Mouse (Mus musculus): Measurements from ENCODE around the gene Rpp30.

Gene Rpp30

GRCm38 (mm10) chr19:36131990-36132389, 48.5 kb downstream of the Rpp30 start:
- Histone ChIP-seq H3K9me3 (ENCODE audit: low read length) (no peaks in the 10 kb centered on the region), H3K4me3 (replicated peaks; ENCODE audit: low read length) (no peak overlapping the region), H3K36me3 (ENCODE audit: insufficient read depth, low read length) (no peaks in the 10 kb centered on the region), H3K27me3 (ENCODE audit: insufficient read depth, low read length) (0 out of 2 replicates have a peak, but pooled peaks cover 3% of the 10 kb centered on the region), H3K4me1 (replicated peaks; ENCODE audit: low read depth, low read length) (peaks cover 11% of the 10 kb centered on the region)
- TF ChIP-seq NANOG (IDR thresholded peaks at IDR 0.05; ENCODE audit: borderline replicate concordance, low read length) = no peak
- TF ChIP-seq POU5F1 (IDR thresholded peaks at IDR 0.05; ENCODE audit: borderline replicate concordance, low read length) = no peak
- TF ChIP-seq CTCF (conservative IDR thresholded peaks at IDR 0.05; ENCODE audit: low read length) = no peak

- Histone ChIP-seq H3K9me3 (ENCODE audit: low read length) (no peaks in the 10 kb centered on the region), H3K27me3 (ENCODE audit: insufficient read depth, low read length) (no peaks in the 10 kb centered on the region), H3K36me3 (ENCODE audit: insufficient read depth, low read length) (no peaks in the 10 kb centered on the region), H3K4me3 (replicated peaks; ENCODE audit: low read length) (no peak overlapping the region), H3K4me1 (replicated peaks; ENCODE audit: low read depth, low read length) (peaks cover 11% of the 10 kb centered on the region)
- TF ChIP-seq POU5F1 (IDR thresholded peaks at IDR 0.05; ENCODE audit: borderline replicate concordance, low read length) (no peak), NANOG (IDR thresholded peaks at IDR 0.05; ENCODE audit: borderline replicate concordance, low read length) (no peak), CTCF (conservative IDR thresholded peaks at IDR 0.05; ENCODE audit: low read length) (no peak)
Observed at GRCm38 (mm10) chr19:36133064-36133463, 49.5 kb downstream of the Rpp30 start.

- no peaks in the 10 kb centered on the region for H3K27me3 ChIP-seq (ENCODE audit: insufficient read depth, low read length)
- TF ChIP-seq NANOG (IDR thresholded peaks at IDR 0.05; ENCODE audit: borderline replicate concordance, low read length) (no peak), CTCF (conservative IDR thresholded peaks at IDR 0.05; ENCODE audit: low read length) (no peak), POU5F1 (IDR thresholded peaks at IDR 0.05; ENCODE audit: borderline replicate concordance, low read length) (no peak)
- H3K9me3 ChIP-seq (ENCODE audit: low read length) = no peaks in the 10 kb centered on the region
- H3K36me3 ChIP-seq (ENCODE audit: insufficient read depth, low read length) = no peaks in the 10 kb centered on the region
- no peak overlapping the region for H3K4me3 ChIP-seq (replicated peaks; ENCODE audit: low read length)
- H3K4me1 ChIP-seq (replicated peaks; ENCODE audit: low read depth, low read length) = peaks cover 11% of the 10 kb centered on the region
Observed at GRCm38 (mm10) chr19:36133731-36134130, 50.2 kb downstream of the Rpp30 start.

- Histone ChIP-seq H3K9me3 (ENCODE audit: low read length) (no peaks in the 10 kb centered on the region), H3K4me3 (replicated peaks; ENCODE audit: low read length) (no peak overlapping the region), H3K36me3 (ENCODE audit: insufficient read depth, low read length) (no peaks in the 10 kb centered on the region), H3K4me1 (replicated peaks; ENCODE audit: low read depth, low read length) (no peaks in the 10 kb centered on the region), H3K27me3 (ENCODE audit: insufficient read depth, low read length) (no peaks in the 10 kb centered on the region)
- TF ChIP-seq NANOG (IDR thresholded peaks at IDR 0.05; ENCODE audit: borderline replicate concordance, low read length) (no peak), POU5F1 (IDR thresholded peaks at IDR 0.05; ENCODE audit: borderline replicate concordance, low read length) (no peak)
Observed at GRCm38 (mm10) chr19:36143571-36143970, 60.1 kb downstream of the Rpp30 start.

GRCm38 (mm10) chr19:36148578-36148977, 65.1 kb downstream of the Rpp30 start:
- Histone ChIP-seq H3K36me3 (ENCODE audit: insufficient read depth, low read length) (no peaks in the 10 kb centered on the region), H3K4me3 (replicated peaks; ENCODE audit: low read length) (no peak overlapping the region), H3K27me3 (ENCODE audit: insufficient read depth, low read length) (no peaks in the 10 kb centered on the region; the same call in 1 of the 2 replicates), H3K9me3 (ENCODE audit: low read length) (no peaks in the 10 kb centered on the region), H3K4me1 (replicated peaks; ENCODE audit: low read depth, low read length) (no peaks in the 10 kb centered on the region)
- TF ChIP-seq NANOG (IDR thresholded peaks at IDR 0.05; ENCODE audit: borderline replicate concordance, low read length) = no peak
- TF ChIP-seq CTCF (conservative IDR thresholded peaks at IDR 0.05; ENCODE audit: low read length) = peak; percentile 41
- TF ChIP-seq POU5F1 (IDR thresholded peaks at IDR 0.05; ENCODE audit: borderline replicate concordance, low read length) = no peak

GRCm38 (mm10) chr19:36150241-36151007, 66.9 kb downstream of the Rpp30 start:
- H3K4me3 ChIP-seq (replicated peaks; ENCODE audit: low read length) = no peak overlapping the region
- H3K4me1 ChIP-seq (replicated peaks; ENCODE audit: low read depth, low read length) = no peaks in the 10 kb centered on the region
- no peak for TF ChIP-seq NANOG (IDR thresholded peaks at IDR 0.05; ENCODE audit: borderline replicate concordance, low read length)
- no peak for TF ChIP-seq CTCF (conservative IDR thresholded peaks at IDR 0.05; ENCODE audit: low read length)
- peaks cover 11% of the 10 kb centered on the region for H3K9me3 ChIP-seq (ENCODE audit: low read length)
- no peaks in the 10 kb centered on the region for H3K36me3 ChIP-seq (ENCODE audit: insufficient read depth, low read length)
- H3K27me3 ChIP-seq (ENCODE audit: insufficient read depth, low read length) = no peaks in the 10 kb centered on the region; the same call in 1 of the 2 replicates
